Mouse (Mus musculus) small intestine, adult 2 months (tissue): ENCODE measurements around the gene Arl11. TPM values are rescaled to one million over a fixed set of nuclear protein-coding genes. Genes with fewer than 3 reads are reported as not detected.

Experiments used
- H3K27ac ChIP-seq: fragments of 200-500 bp; 2 replicates; pipeline ENCODE4 v1.5.1; 2012; ENCODE audit warnings: low read depth, low read length, control low read depth, inconsistent platforms; ENCODE audit not compliant: insufficient read depth
- H3K27me3 ChIP-seq: fragments of 200-500 bp; 2 replicates; pipeline ENCODE4 v1.6.1; 2012; ENCODE audit warnings: mild to moderate bottlenecking, moderate library complexity, low read length, inconsistent platforms; ENCODE audit not compliant: control insufficient read depth, insufficient read depth
- H3K36me3 ChIP-seq: fragments of 200-500 bp; 2 replicates; pipeline ENCODE4 v1.6.1; 2012; ENCODE audit warnings: mild to moderate bottlenecking, low read length, control low read depth, inconsistent platforms; ENCODE audit not compliant: control insufficient read depth, insufficient read depth
- H3K4me1 ChIP-seq: fragments of 200-500 bp; 2 replicates; pipeline ENCODE4 v1.6.1; 2012; ENCODE audit warnings: low read length, inconsistent platforms, mixed read lengths; ENCODE audit not compliant: control insufficient read depth, insufficient read depth, insufficient read length
- H3K4me3 ChIP-seq: fragments of 200-500 bp; 2 replicates; pipeline ENCODE4 v1.5.1; 2012; ENCODE audit warnings: low read depth, mild to moderate bottlenecking, control low read depth, inconsistent platforms, low read length, moderate library complexity
- CTCF ChIP-seq: fragments of 200-500 bp; IDR thresholded peaks from 2 replicates; pipeline ENCODE4 v1.5.1; 2012; ENCODE audit warnings: low read depth, mild to moderate bottlenecking, control low read depth, inconsistent platforms, low read length, moderate library complexity, mixed read lengths; ENCODE audit not compliant: insufficient replicate concordance, insufficient read length; ENCODE audit errors: extremely low read depth
- POLR2A ChIP-seq: fragments of 200-500 bp; IDR thresholded peaks from 2 replicates; pipeline ENCODE4 v1.6.1; 2012; ENCODE audit warnings: low read depth, mild to moderate bottlenecking, control low read depth, inconsistent platforms, low read length, moderate library complexity
- WGBS: fragments of 180-500 bp; shearing (Covaris S2); methylation state at CpG from one replicate; pipeline ENCODE4 v1.1.7; 2018; 5-methylcytosine and 5-hydroxymethylcytosine counted together
- polyA plus RNA-seq: library from polyadenylated mRNA; depleted of rRNA; stranded (reverse); fragments of >200 nt; gene quantifications from 2 replicates; pipeline ENCODE4 v1.2.3, GENCODE M21; 2012; rRNA removed

Gene Arl11
- polyA plus RNA-seq: 1.4 and 2.4 TPM in 2 replicates

DNA sequence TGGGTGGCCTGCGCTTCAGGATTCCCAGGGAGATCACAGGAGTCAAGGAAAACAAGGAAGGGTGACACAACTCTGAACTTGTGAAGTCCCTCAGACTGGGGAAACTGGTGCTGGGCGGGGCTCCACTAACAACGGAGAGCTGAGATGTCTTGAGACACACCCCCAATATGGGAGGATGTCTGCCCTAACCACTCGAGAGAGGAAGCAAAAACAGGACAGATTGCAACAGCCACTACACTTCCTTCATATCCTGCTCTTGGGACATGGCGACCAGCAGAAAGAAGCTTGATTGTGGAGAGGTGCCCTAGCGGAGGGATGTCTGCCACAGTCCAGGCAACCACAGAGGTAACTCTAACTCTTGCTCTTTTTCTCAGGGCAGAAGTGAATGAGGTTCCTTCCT lies at the start of gene Arl11:
TSS of gene Arl11 (plus strand) at position 161 of the 400 bp plus-strand sequence.
- Histone ChIP-seq H3K27ac (no peak within 1 kb of the TSS), H3K4me1 (0 out of 2 replicates have a peak, but pooled peaks cover 2% of the 10 kb centered on the region), H3K27me3 (no peaks in the 10 kb centered on the region), H3K36me3 (no peaks in the 10 kb centered on the region), H3K4me3 (peak within 1 kb of the TSS; percentile 16; the same call in 1 of the 2 replicates)
- TF ChIP-seq CTCF (no peak), POLR2A (no peak)
- WGBS: 44% methylated on average over 6 of the region's 6 CpGs

DNA sequence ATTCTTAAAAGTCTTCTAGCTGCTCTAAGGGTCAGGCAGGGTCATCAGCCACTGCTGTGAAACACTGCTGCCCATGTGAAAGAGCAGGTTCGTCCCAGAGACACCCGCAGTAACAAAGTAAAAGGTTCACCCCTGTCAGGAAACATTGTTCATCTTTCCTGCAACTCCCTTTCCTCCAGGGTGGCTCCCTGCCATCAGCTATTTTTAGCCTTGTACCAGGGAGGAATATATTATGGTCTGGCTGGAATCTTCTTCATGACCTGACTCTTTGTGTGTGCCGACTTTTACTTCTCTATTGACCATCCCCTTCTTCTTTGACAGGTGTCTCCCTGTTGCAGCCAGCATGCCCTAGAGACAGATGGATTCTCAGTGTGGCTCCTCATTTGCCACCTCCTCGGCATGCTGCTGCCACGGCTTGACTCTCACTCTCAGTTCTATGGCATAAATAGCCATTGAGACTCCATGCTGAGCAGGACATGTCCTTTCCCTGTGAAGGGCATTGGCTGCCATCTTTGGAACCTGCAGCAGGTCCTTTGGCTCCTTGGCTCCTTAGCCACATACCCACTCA lies 41.6 kb upstream of the Arl11 start:
- Histone ChIP-seq H3K27ac (no peak overlapping the region), H3K27me3 (no peaks in the 10 kb centered on the region; the same call in 1 of the 2 replicates), H3K36me3 (no peaks in the 10 kb centered on the region), H3K4me3 (no peak overlapping the region), H3K4me1 (no peaks in the 10 kb centered on the region)
- TF ChIP-seq POLR2A: no peak
- no peak for TF ChIP-seq CTCF
- WGBS: 63% methylated on average over 5 of the region's 5 CpGs

DNA sequence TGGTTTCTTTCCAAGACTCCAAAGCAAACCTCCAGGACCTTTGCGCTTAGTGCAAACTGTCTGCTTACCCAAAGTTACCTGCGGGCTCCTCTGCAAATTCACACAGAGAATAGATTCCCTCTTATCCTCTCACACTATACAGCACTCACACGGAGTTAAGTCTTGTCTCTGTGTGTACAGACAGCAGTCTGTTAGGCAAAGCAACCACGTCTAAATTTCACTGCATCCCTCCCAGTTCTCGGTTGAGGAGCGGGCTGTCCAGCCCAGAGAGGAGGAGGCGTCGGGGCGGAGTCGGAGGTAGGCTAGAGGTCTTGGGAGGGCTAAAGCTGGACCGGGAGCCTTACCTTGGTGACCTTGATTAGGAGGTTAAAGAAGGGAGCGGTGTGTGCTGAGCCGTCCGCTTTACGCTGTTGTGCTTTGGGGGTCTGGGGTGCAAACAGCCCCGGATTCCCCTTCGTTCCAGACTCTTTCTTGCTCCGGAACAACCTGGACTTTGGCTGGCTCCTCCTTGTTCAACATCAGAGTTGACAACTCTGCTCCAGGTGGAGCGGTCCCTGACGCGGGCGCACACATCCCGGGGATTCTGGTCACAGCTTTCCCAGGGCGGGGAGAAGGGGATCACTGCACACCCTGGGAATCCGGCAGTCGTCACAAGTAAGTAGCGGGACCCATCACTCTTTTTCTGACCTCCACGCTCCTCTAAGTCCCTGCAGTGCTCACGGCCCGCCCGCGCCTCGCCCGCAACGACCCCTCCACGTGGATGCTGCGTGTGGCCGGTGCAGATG lies 34.9 kb upstream of the Arl11 start:
- Histone ChIP-seq H3K4me3 (peak overlapping the region; percentile 35), H3K4me1 (0 out of 2 replicates have a peak, but pooled peaks cover 4% of the 10 kb centered on the region), H3K36me3 (no peaks in the 10 kb centered on the region), H3K27ac (no peak overlapping the region), H3K27me3 (peaks cover 10% of the 10 kb centered on the region; the same call in 1 of the 2 replicates)
- 7% methylated on average over 38 of the region's 38 CpGs for WGBS
- TF ChIP-seq CTCF (no peak), POLR2A (no peak)

DNA sequence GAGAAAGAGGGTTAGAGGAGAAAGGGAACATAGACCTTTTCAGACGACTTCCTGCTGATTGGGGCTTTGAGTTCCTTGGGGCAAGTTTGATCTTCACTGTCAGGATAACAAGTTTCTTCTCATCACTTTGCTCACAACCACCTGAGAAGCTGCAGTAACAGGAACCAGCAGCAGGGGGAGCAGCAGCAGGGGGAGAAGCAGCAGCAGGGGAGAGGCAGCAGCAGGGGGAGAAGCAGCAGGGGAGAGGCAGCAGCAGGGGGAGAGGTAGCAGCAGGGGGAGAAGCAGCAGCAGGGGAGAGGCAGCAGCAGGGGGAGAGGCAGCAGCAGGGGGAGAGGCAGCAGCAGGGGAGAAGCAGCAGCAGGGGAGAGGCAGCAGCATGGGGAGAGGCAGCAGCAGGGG lies 32.3 kb upstream of the Arl11 start:
- WGBS: 17% methylated on average over 1 of the region's 1 CpGs
- H3K27ac ChIP-seq: no peak overlapping the region
- no peak overlapping the region for H3K4me3 ChIP-seq
- H3K4me1 ChIP-seq: 0 out of 2 replicates have a peak, but pooled peaks cover 4% of the 10 kb centered on the region
- TF ChIP-seq CTCF: peak; percentile 51; the same call in 1 of the 2 replicates
- no peak for TF ChIP-seq POLR2A
- H3K27me3 ChIP-seq: peaks cover 10% of the 10 kb centered on the region; the same call in 1 of the 2 replicates
- no peaks in the 10 kb centered on the region for H3K36me3 ChIP-seq

DNA sequence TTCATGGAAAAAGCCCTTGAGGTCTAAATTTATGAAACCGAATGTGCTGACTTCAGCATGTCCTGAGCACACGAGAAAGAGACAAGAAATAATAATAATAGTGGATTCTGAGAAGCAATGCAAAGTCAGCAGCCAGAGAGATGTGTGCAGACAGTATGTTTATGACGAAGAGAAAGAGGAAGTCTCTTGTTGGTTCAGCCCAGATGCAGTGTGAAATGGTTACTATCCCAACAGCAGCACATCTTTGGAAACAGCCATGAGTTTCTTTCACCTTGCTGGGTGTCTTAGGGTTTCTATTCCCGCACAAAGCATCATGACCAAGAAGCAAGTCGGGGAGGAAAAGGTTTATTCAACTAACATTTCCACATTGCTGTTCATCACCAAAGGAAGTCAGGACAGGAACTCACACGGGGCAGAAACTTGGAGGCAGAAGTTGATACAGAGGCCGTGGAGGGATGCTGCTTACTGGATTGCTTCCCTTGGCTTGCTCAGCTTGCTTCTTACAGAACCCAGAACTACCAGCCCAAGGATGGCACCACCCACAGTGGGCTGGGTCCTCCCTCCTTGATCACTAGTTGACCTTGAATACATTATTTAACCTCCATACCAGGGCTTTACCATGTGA lies 30.8 kb upstream of the Arl11 start:
- Histone ChIP-seq H3K27me3 (peaks cover 7% of the 10 kb centered on the region; the same call in 1 of the 2 replicates), H3K4me3 (no peak overlapping the region), H3K27ac (no peak overlapping the region), H3K36me3 (no peaks in the 10 kb centered on the region), H3K4me1 (0 out of 2 replicates have a peak, but pooled peaks cover 4% of the 10 kb centered on the region)
- 80% methylated on average over 7 of the region's 7 CpGs for WGBS
- TF ChIP-seq CTCF: no peak
- TF ChIP-seq POLR2A: no peak

DNA sequence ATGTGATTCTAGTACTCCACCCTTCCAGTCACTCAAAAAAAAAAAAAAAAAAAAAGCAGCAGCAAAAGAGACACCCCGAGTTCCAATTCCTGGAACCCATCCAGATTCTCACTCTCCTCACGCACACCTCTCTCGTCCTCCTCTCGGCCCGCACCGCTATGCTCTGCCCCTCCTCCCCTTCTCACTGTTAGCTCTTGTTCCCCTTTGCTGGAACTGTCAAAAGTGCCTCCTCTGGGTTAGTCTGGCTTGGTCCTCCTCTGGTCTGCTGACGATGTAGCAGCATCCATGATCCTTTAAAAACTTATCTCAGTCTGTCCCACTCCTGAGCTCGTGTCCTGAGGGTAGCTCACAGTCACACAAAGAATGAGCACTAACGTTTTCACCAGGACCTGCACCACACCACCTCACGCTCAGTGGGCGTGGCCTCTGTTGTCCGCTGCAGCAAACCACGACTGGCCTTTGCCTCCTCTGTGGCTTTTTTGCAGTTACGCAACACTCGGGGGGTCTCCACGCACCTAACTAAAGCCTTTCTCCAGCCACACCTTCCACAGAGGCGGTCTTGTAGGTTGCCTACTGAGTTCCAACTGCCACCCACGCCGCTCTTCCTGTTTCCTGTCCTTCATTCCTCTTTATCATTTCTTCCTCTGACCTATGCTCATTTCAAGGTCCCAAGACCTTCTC lies 20.8 kb upstream of the Arl11 start:
- H3K27me3 ChIP-seq: no peaks in the 10 kb centered on the region
- TF ChIP-seq POLR2A: no peak
- no peak for TF ChIP-seq CTCF
- H3K4me3 ChIP-seq: peak overlapping the region; percentile 36
- H3K36me3 ChIP-seq: no peaks in the 10 kb centered on the region
- H3K27ac ChIP-seq: no peak overlapping the region
- H3K4me1 ChIP-seq: peaks cover 2% of the 10 kb centered on the region; the same call in 1 of the 2 replicates
- WGBS: 39% methylated on average over 19 of the region's 19 CpGs
